Mouse (Mus musculus): Measurements from ENCODE around the gene Itpa. TPM values are rescaled to one million over a fixed set of nuclear protein-coding genes. Genes with fewer than 3 reads are reported as not detected.
A peak's percentile ranks its signal among the peaks of the same experiment; 100 is the strongest.

The Itpa gene
- polyA plus RNA-seq, 1 experiment from 2014 or later: 77.0 TPM

- H3K9ac ChIP-seq (ENCODE audit: low read length): no peak overlapping the region
- no peak overlapping the region for H3K4me3 ChIP-seq (ENCODE audit: control insufficient read depth in 1 of 2, insufficient read depth in 1 of 2, low read depth in 1 of 2, low read length in 2 of 2)
- no peak overlapping the region for H3K27ac ChIP-seq (replicated peaks in 1 of 2; ENCODE audit: control insufficient read depth in 1 of 2, insufficient read depth in 1 of 2, low read depth in 2 of 2, low read length in 2 of 2)
- H3K36me3 ChIP-seq (ENCODE audit: control insufficient read depth, insufficient read depth, low read length): peaks cover 93% of the 10 kb centered on the region
- H3K27me3 ChIP-seq (ENCODE audit: control insufficient read depth, insufficient read depth, low read length): no peaks in the 10 kb centered on the region
- no peak for ATAC-seq (ENCODE audit: insufficient number of reproducible peaks, insufficient read depth, low FRiP score, low read depth)
- 80% methylated on average over 6 of the region's 6 CpGs for WGBS
- H3K4me2 ChIP-seq (ENCODE audit: low read length): no peak overlapping the region
- no peaks in the 10 kb centered on the region for H3K4me1 ChIP-seq (ENCODE audit: control insufficient read depth in 2 of 2, insufficient read depth in 2 of 2, low read length in 2 of 2)
- no peaks in the 10 kb centered on the region for H3K9me3 ChIP-seq (ENCODE audit: control insufficient read depth, low read length)
These were observed 9.9 kb upstream of the Itpa start for GRCm38 (mm10) chr2:130657541-130657940.

- Histone ChIP-seq H3K4me2 (ENCODE audit: low read length) (no peak overlapping the region), H3K4me1 (ENCODE audit: control insufficient read depth in 2 of 2, insufficient read depth in 2 of 2, low read length in 2 of 2) (peaks cover 3 to 7% of the 10 kb centered on the region in 2 experiments), H3K9me3 (ENCODE audit: control insufficient read depth, low read length) (no peaks in the 10 kb centered on the region), H3K27ac (replicated peaks in 1 of 2; ENCODE audit: control insufficient read depth in 1 of 2, insufficient read depth in 1 of 2, low read depth in 2 of 2, low read length in 2 of 2) (no peak overlapping the region), H3K9ac (ENCODE audit: low read length) (no peak overlapping the region), H3K27me3 (ENCODE audit: control insufficient read depth, insufficient read depth, low read length) (no peaks in the 10 kb centered on the region), H3K36me3 (ENCODE audit: control insufficient read depth, insufficient read depth, low read length) (peaks cover 94% of the 10 kb centered on the region), H3K4me3 (ENCODE audit: control insufficient read depth in 1 of 2, insufficient read depth in 1 of 2, low read depth in 1 of 2, low read length in 2 of 2) (no peak overlapping the region)
- 96% methylated on average over 10 of the region's 10 CpGs for WGBS
- ATAC-seq (ENCODE audit: insufficient number of reproducible peaks, insufficient read depth, low FRiP score, low read depth): no peak
These were observed 8.9 kb upstream of the Itpa start for GRCm38 (mm10) chr2:130658530-130658929.

- 88% methylated on average over 11 of the region's 11 CpGs for WGBS
- no peak for ATAC-seq (ENCODE audit: insufficient number of reproducible peaks, insufficient read depth, low FRiP score, low read depth)
- Histone ChIP-seq H3K27me3 (ENCODE audit: control insufficient read depth, insufficient read depth, low read length) (no peaks in the 10 kb centered on the region), H3K9me3 (ENCODE audit: control insufficient read depth, low read length) (no peaks in the 10 kb centered on the region), H3K9ac (ENCODE audit: low read length) (peak overlapping the region; percentile 92), H3K27ac (replicated peaks in 1 of 2; ENCODE audit: control insufficient read depth in 1 of 2, insufficient read depth in 1 of 2, low read depth in 2 of 2, low read length in 2 of 2) (no peak overlapping the region; a peak in 1 of 4 replicates), H3K4me3 (ENCODE audit: control insufficient read depth in 1 of 2, insufficient read depth in 1 of 2, low read depth in 1 of 2, low read length in 2 of 2) (peak overlapping the region; percentile 62 to 81; a peak in 3 of 4 replicates), H3K4me1 (ENCODE audit: control insufficient read depth in 2 of 2, insufficient read depth in 2 of 2, low read length in 2 of 2) (peaks cover 7 to 18% of the 10 kb centered on the region in 2 experiments), H3K4me2 (ENCODE audit: low read length) (peak overlapping the region; percentile 85), H3K36me3 (ENCODE audit: control insufficient read depth, insufficient read depth, low read length) (peaks cover 47% of the 10 kb centered on the region)
These were observed 4.1 kb upstream of the Itpa start for GRCm38 (mm10) chr2:130663342-130663741.

- peaks cover 38% of the 10 kb centered on the region for H3K36me3 ChIP-seq (ENCODE audit: control insufficient read depth, insufficient read depth, low read length)
- H3K9me3 ChIP-seq (ENCODE audit: control insufficient read depth, low read length): no peaks in the 10 kb centered on the region
- H3K27ac ChIP-seq (replicated peaks in 1 of 2; ENCODE audit: control insufficient read depth in 1 of 2, insufficient read depth in 1 of 2, low read depth in 2 of 2, low read length in 2 of 2): peak within 1 kb of the TSS; percentile 98 to 99
- H3K4me1 ChIP-seq (ENCODE audit: control insufficient read depth in 2 of 2, insufficient read depth in 2 of 2, low read length in 2 of 2): peaks cover 9 to 20% of the 10 kb centered on the region in 2 experiments
- peak within 1 kb of the TSS; percentile 62 to 81 for H3K4me3 ChIP-seq (ENCODE audit: control insufficient read depth in 1 of 2, insufficient read depth in 1 of 2, low read depth in 1 of 2, low read length in 2 of 2)
- peak within 1 kb of the TSS; percentile 85 for H3K4me2 ChIP-seq (ENCODE audit: low read length)
- peak; percentile 97 for ATAC-seq (ENCODE audit: insufficient number of reproducible peaks, insufficient read depth, low FRiP score, low read depth)
- no peaks in the 10 kb centered on the region for H3K27me3 ChIP-seq (ENCODE audit: control insufficient read depth, insufficient read depth, low read length)
- H3K9ac ChIP-seq (ENCODE audit: low read length): peak within 1 kb of the TSS; percentile 92
- under 1% methylated on average over 35 of the region's 40 CpGs for WGBS
These were observed 3.2 kb upstream of the Itpa start, which contains the start of gene Ddrgk1 for GRCm38 (mm10) chr2:130664102-130664701. TSS of gene Ddrgk1 (minus strand) at chr2:130664659.

- WGBS: 80% methylated on average over 10 of the region's 10 CpGs
- no peak for ATAC-seq (ENCODE audit: insufficient number of reproducible peaks, insufficient read depth, low FRiP score, low read depth)
- no peak overlapping the region for H3K4me2 ChIP-seq (ENCODE audit: low read length)
- H3K9ac ChIP-seq (ENCODE audit: low read length): no peak overlapping the region
- no peaks in the 10 kb centered on the region for H3K9me3 ChIP-seq (ENCODE audit: control insufficient read depth, low read length)
- H3K36me3 ChIP-seq (ENCODE audit: control insufficient read depth, insufficient read depth, low read length): peaks cover 98% of the 10 kb centered on the region
- no peak overlapping the region for H3K27ac ChIP-seq (replicated peaks in 1 of 2; ENCODE audit: control insufficient read depth in 1 of 2, insufficient read depth in 1 of 2, low read depth in 2 of 2, low read length in 2 of 2)
- no peak overlapping the region for H3K4me3 ChIP-seq (ENCODE audit: control insufficient read depth in 1 of 2, insufficient read depth in 1 of 2, low read depth in 1 of 2, low read length in 2 of 2)
- no peaks in the 10 kb centered on the region for H3K27me3 ChIP-seq (ENCODE audit: control insufficient read depth, insufficient read depth, low read length)
- H3K4me1 ChIP-seq (ENCODE audit: control insufficient read depth in 2 of 2, insufficient read depth in 2 of 2, low read length in 2 of 2): no peaks in the 10 kb centered on the region
These were observed 9.8 kb downstream of the Itpa start for GRCm38 (mm10) chr2:130677211-130677610.

GRCm38 (mm10) chr2:130679154-130679553 is 11.7 kb downstream of the Itpa start:
- Histone ChIP-seq H3K36me3 (ENCODE audit: control insufficient read depth, insufficient read depth, low read length) (peaks cover 98% of the 10 kb centered on the region), H3K9ac (ENCODE audit: low read length) (no peak overlapping the region), H3K4me3 (ENCODE audit: control insufficient read depth in 1 of 2, insufficient read depth in 1 of 2, low read depth in 1 of 2, low read length in 2 of 2) (no peak overlapping the region), H3K27ac (replicated peaks in 1 of 2; ENCODE audit: control insufficient read depth in 1 of 2, insufficient read depth in 1 of 2, low read depth in 2 of 2, low read length in 2 of 2) (no peak overlapping the region), H3K9me3 (ENCODE audit: control insufficient read depth, low read length) (no peaks in the 10 kb centered on the region), H3K4me1 (ENCODE audit: control insufficient read depth in 2 of 2, insufficient read depth in 2 of 2, low read length in 2 of 2) (no peaks in the 10 kb centered on the region), H3K4me2 (ENCODE audit: low read length) (no peak overlapping the region), H3K27me3 (ENCODE audit: control insufficient read depth, insufficient read depth, low read length) (no peaks in the 10 kb centered on the region)
- WGBS: 93% methylated on average over 12 of the region's 12 CpGs
- no peak for ATAC-seq (ENCODE audit: insufficient number of reproducible peaks, insufficient read depth, low FRiP score, low read depth)

- H3K9ac ChIP-seq (ENCODE audit: low read length): no peak overlapping the region
- no peaks in the 10 kb centered on the region for H3K4me1 ChIP-seq (ENCODE audit: control insufficient read depth in 2 of 2, insufficient read depth in 2 of 2, low read length in 2 of 2)
- no peak overlapping the region for H3K27ac ChIP-seq (replicated peaks in 1 of 2; ENCODE audit: control insufficient read depth in 1 of 2, insufficient read depth in 1 of 2, low read depth in 2 of 2, low read length in 2 of 2)
- H3K4me2 ChIP-seq (ENCODE audit: low read length): no peak overlapping the region
- peaks cover 96% of the 10 kb centered on the region for H3K36me3 ChIP-seq (ENCODE audit: control insufficient read depth, insufficient read depth, low read length)
- no peak for ATAC-seq (ENCODE audit: insufficient number of reproducible peaks, insufficient read depth, low FRiP score, low read depth)
- no peaks in the 10 kb centered on the region for H3K27me3 ChIP-seq (ENCODE audit: control insufficient read depth, insufficient read depth, low read length)
- H3K9me3 ChIP-seq (ENCODE audit: control insufficient read depth, low read length): no peaks in the 10 kb centered on the region
- WGBS: 92% methylated on average over 6 of the region's 6 CpGs
- no peak overlapping the region for H3K4me3 ChIP-seq (ENCODE audit: control insufficient read depth in 1 of 2, insufficient read depth in 1 of 2, low read depth in 1 of 2, low read length in 2 of 2)
These were observed 12.5 kb downstream of the Itpa start for GRCm38 (mm10) chr2:130679899-130680298.

GRCm38 (mm10) chr2:130681531-130681930 is 14.1 kb downstream of the Itpa start:
- Histone ChIP-seq H3K36me3 (ENCODE audit: control insufficient read depth, insufficient read depth, low read length) (peaks cover 80% of the 10 kb centered on the region), H3K27ac (replicated peaks in 1 of 2; ENCODE audit: control insufficient read depth in 1 of 2, insufficient read depth in 1 of 2, low read depth in 2 of 2, low read length in 2 of 2) (no peak overlapping the region), H3K4me1 (ENCODE audit: control insufficient read depth in 2 of 2, insufficient read depth in 2 of 2, low read length in 2 of 2) (no peaks in the 10 kb centered on the region), H3K4me2 (ENCODE audit: low read length) (no peak overlapping the region), H3K4me3 (ENCODE audit: control insufficient read depth in 1 of 2, insufficient read depth in 1 of 2, low read depth in 1 of 2, low read length in 2 of 2) (no peak overlapping the region), H3K27me3 (ENCODE audit: control insufficient read depth, insufficient read depth, low read length) (no peaks in the 10 kb centered on the region), H3K9ac (ENCODE audit: low read length) (no peak overlapping the region), H3K9me3 (ENCODE audit: control insufficient read depth, low read length) (no peaks in the 10 kb centered on the region)
- WGBS: 74% methylated on average over 3 of the region's 3 CpGs
- no peak for ATAC-seq (ENCODE audit: insufficient number of reproducible peaks, insufficient read depth, low FRiP score, low read depth)

Data from heart, embryonic 14.5 days (tissue).